Mouse (Mus musculus): ENCODE results near the gene Rimbp3. TPM values are rescaled to one million over a fixed set of nuclear protein-coding genes. Genes with fewer than 3 reads are reported as not detected.
"Not testable (repeated sequence)": the region's sequence is repeated elsewhere in the genome, so short reads cannot be mapped to it uniquely, and the experiment has no call there.

Rimbp3 gene
- polyA plus RNA-seq (2016; fragmentation: Nextera tagmentation; extraction: Ambion mirVana) = 2.3 TPM in 2 replicates

DNA sequence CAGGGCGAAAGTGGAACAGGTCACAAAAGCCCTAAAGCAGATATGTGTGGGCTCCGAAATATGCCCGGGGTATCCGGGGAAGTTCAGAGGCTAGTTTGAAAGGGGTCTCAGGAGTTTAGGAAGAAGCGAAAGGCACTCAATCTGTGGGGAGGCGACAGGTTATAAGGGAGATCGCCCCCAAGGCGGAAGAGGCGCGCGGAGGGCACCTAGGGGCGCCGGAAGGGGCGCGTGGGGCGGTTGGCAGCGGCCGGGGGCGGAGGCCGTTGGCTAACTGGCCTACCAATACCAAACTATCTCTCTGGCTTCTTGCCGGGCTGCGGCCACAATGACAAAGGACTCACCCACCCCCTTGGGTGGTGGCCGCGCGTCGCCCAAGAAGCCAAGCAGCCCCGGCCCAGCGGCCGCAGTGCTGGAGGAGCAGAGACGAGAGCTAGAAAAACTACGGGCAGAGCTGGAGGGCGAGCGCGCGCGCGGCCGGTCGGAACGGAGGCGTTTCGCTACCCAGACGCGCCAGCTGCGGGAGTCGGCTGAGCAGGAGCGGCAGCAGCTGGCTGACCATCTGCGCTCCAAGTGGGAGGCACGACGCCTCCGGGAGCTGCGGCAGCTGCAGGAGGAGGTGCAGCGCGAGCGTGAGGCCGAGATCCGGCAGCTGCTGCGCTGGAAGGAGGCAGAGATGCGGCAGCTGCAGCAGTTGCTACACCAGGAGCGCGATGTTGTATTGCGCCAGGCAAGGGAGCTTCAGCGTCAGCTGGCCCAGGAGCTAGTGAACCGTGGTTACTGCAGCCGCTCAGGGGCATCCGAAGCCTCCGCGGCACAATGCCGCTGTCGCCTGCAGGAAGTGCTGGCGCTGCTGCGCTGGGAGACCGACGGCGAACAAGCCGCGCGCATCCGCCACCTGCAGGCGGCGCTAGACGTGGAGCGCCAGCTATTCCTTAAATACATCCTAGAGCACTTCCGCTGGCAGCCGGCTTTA lies at the start of gene Rimbp3:
Rimbp3 (plus strand) TSS at position 215 of the 973 bp plus-strand sequence.
- Histone ChIP-seq H3K9ac (replicated peaks) (peak within 1 kb of the TSS; percentile 65), H3K27ac (replicated peaks) (peak within 1 kb of the TSS; percentile 94), H3K36me3 (no peaks in the 10 kb centered on the region), H3K27me3 (peaks cover 33% of the 10 kb centered on the region), H3K9me3 (no peaks in the 10 kb centered on the region), H3K4me1 (peaks cover 16% of the 10 kb centered on the region), H3K4me3 (peak within 1 kb of the TSS; percentile 55), H3K4me2 (replicated peaks) (peak within 1 kb of the TSS; percentile 80)
- ATAC-seq (ENCODE audit: low FRiP score, low read depth) = peak; percentile 88
- under 1% methylated on average over 84 of the region's 85 CpGs for WGBS

DNA sequence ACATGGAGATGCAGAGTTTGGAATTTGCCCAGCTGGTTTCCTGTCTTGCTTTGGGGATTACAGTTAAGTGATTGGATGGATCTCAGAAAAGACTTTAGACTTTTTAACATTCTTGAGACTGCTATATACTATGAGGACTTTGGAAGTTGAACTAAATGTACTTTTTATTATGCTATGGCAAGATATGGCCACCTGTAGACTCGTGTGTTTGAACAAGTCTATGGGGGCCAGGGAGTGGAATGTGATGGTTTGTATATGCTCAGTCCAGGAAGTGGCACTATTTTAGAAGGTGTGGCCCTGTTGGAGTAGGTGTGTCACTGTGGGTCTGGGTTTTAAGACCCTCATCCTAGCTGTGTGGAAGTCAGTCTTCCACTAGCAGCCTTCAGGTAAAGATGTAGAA lies 42.9 kb upstream of the Rimbp3 start:
- ATAC-seq (ENCODE audit: low FRiP score, low read depth); H3K9me3 ChIP-seq; H3K27ac ChIP-seq (replicated peaks); H3K4me3 ChIP-seq; H3K4me1 ChIP-seq; H3K27me3 ChIP-seq; H3K9ac ChIP-seq (replicated peaks); H3K4me2 ChIP-seq (replicated peaks): not testable (repeated sequence)
- WGBS = 95% methylated on average over 1 of the region's 1 CpGs
- peaks cover 37% of the 10 kb centered on the region for H3K36me3 ChIP-seq

DNA sequence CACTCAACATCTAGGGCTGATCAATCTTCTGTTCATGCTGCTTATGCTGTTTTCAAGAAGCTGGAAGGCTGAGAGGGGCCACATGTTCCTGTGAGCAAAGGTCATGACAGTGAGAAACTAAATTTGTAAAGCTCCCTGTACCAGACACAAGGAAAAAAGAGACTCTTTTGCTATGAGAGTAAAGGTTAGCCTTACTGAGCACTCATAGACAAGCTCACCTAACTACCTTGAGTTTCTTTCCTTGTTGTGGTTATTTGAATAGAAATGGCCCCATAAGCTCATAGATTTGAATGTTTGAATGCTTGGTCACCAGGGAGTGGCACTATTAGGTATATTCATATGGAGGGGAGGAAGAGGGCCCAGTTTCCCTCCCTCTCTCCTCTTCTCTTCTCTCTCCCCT lies 41.2 kb upstream of the Rimbp3 start:
- Histone ChIP-seq H3K4me2 (replicated peaks) (no peak overlapping the region), H3K27me3 (no peaks in the 10 kb centered on the region), H3K9me3 (no peaks in the 10 kb centered on the region), H3K4me3 (no peak overlapping the region), H3K27ac (replicated peaks) (no peak overlapping the region), H3K4me1 (no peaks in the 10 kb centered on the region), H3K9ac (replicated peaks) (no peak overlapping the region), H3K36me3 (peaks cover 46% of the 10 kb centered on the region)
- no peak for ATAC-seq (ENCODE audit: low FRiP score, low read depth)

DNA sequence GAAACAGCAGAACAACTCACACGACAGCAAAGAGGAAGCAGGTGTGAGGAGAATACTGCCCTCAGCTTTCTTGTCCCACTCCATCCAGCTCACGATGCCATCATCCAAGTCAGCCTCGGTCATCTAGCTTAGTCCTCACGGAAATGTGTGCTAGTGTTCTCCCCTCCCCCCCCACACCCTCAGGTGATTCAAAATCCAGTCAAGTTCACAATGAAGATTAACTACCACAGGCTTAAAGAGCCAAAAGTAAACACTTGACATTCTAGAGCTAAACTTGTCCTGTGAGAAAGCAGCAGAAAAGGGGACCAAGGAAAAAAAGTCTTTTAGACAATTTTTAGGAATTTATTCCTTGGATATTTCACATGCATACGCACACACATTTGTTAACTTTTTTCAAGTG lies 40.4 kb upstream of the Rimbp3 start:
- H3K9me3 ChIP-seq = no peaks in the 10 kb centered on the region
- no peak overlapping the region for H3K4me2 ChIP-seq (replicated peaks)
- H3K4me1 ChIP-seq = no peaks in the 10 kb centered on the region
- no peak overlapping the region for H3K9ac ChIP-seq (replicated peaks)
- no peak for ATAC-seq (ENCODE audit: low FRiP score, low read depth)
- H3K36me3 ChIP-seq = peaks cover 49% of the 10 kb centered on the region
- H3K27ac ChIP-seq (replicated peaks) = no peak overlapping the region
- 90% methylated on average over 5 of the region's 5 CpGs for WGBS
- no peak overlapping the region for H3K4me3 ChIP-seq
- H3K27me3 ChIP-seq = no peaks in the 10 kb centered on the region

DNA sequence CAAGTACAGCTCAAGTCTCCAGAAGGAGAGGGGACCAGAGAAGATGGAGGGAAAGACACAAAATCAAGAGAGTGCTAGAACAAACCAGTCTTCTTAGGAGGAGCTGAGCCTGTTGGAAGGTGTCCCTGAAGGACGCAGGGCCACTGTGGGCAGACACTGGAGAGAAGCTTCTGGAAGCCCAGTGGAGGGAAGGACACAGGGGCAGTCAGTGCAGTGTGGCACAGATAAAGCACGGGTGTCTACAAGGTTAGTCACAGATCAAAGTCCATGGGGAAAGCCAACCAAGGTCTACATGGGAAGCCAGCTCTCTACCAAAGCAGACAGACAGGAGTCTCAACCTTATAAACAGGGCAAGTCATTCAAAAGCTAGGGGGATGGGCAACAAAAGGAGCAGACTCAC lies 32.6 kb upstream of the Rimbp3 start:
- Histone ChIP-seq H3K4me3 (no peak overlapping the region), H3K9me3 (no peaks in the 10 kb centered on the region), H3K4me2 (replicated peaks) (no peak overlapping the region), H3K27ac (replicated peaks) (no peak overlapping the region), H3K36me3 (peaks cover 59% of the 10 kb centered on the region), H3K27me3 (no peaks in the 10 kb centered on the region), H3K4me1 (no peaks in the 10 kb centered on the region), H3K9ac (replicated peaks) (no peak overlapping the region)
- 90% methylated on average over 2 of the region's 2 CpGs for WGBS
- no peak for ATAC-seq (ENCODE audit: low FRiP score, low read depth)

DNA sequence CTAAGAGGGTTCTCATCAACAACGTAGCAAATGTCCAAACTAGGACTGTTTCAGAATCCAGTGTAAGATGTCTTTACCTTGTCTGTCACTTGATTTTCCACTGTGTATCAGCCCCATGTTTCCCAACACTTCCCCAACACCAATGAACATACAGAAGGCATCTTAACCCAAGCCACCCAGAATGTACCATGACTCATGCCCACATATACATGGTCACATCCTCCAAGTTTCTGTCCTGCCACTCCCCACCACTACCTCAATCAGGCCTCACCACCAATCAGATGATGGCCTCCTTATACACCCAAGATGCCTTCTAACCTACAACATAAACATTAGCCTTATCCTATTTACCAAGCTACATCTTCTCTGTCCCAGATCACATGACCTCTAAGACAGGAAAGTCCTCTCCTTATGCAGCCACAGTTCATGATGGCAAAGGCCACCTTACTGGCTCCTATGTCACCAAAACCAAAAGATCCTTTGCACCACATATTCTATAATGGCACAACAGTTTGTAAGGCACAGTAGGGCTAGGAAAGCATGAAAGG lies 30.7 kb upstream of the Rimbp3 start:
- no peak for ATAC-seq (ENCODE audit: low FRiP score, low read depth)
- Histone ChIP-seq H3K4me3 (no peak overlapping the region), H3K9me3 (no peaks in the 10 kb centered on the region), H3K4me2 (replicated peaks) (no peak overlapping the region), H3K27me3 (no peaks in the 10 kb centered on the region), H3K9ac (replicated peaks) (no peak overlapping the region), H3K36me3 (peaks cover 43% of the 10 kb centered on the region), H3K4me1 (peaks cover 3% of the 10 kb centered on the region; the same call in 1 of the 2 replicates), H3K27ac (replicated peaks) (no peak overlapping the region)
- 100% methylated on average over 1 of the region's 1 CpGs for WGBS

DNA sequence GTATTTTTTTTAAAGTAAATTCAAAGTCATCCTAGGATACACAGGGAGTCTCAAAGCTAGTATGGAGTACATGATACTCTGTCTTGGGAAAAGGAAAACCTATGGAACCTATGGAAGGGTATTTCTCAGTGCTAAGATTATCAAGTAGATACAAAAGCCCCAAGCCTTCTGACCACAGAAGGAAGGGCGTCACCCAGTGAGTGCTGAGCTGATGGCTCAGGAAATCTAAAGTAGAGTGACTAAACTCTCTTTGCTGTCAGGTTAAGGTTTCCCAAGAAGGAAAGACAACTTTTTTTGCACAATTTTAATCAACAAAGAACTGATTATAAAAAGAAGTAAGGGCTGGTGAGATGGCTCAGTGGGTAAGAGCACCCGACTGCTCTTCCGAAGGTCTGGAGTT lies 28.7 kb upstream of the Rimbp3 start:
- Histone ChIP-seq H3K9me3 (no peaks in the 10 kb centered on the region), H3K9ac (replicated peaks) (no peak overlapping the region), H3K4me2 (replicated peaks) (no peak overlapping the region), H3K27me3 (no peaks in the 10 kb centered on the region), H3K27ac (replicated peaks) (no peak overlapping the region), H3K36me3 (peaks cover 26% of the 10 kb centered on the region), H3K4me1 (peaks cover 3% of the 10 kb centered on the region; the same call in 1 of the 2 replicates), H3K4me3 (no peak overlapping the region)
- 94% methylated on average over 3 of the region's 3 CpGs for WGBS
- ATAC-seq (ENCODE audit: low FRiP score, low read depth) = no peak

DNA sequence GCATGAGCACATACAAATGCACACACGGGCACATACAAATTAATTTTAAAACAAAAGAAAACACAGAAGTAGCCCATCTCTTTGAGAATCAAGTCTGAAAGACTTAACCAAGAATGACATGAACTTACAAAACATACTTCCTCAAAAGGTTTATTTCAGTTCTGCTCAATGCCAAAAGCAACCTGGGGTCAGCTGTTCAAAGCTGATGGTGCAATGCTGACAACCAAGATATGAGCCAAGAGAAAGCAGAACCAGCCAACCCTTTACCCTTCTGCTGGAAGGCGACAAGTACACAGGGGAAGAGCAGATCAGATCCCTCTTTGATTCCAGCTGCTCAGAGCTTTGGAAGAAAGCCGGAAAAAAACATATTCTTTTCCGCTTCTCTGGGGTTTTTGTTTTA lies 27.0 kb upstream of the Rimbp3 start:
- H3K27ac ChIP-seq (replicated peaks) = no peak overlapping the region
- no peak for ATAC-seq (ENCODE audit: low FRiP score, low read depth)
- H3K4me1 ChIP-seq = peaks cover 3% of the 10 kb centered on the region; the same call in 1 of the 2 replicates
- no peaks in the 10 kb centered on the region for H3K27me3 ChIP-seq
- H3K36me3 ChIP-seq = peaks cover 24% of the 10 kb centered on the region; the same call in 1 of the 2 replicates
- no peak overlapping the region for H3K4me3 ChIP-seq
- 91% methylated on average over 4 of the region's 4 CpGs for WGBS
- H3K9me3 ChIP-seq = no peaks in the 10 kb centered on the region
- no peak overlapping the region for H3K9ac ChIP-seq (replicated peaks)
- no peak overlapping the region for H3K4me2 ChIP-seq (replicated peaks)

DNA sequence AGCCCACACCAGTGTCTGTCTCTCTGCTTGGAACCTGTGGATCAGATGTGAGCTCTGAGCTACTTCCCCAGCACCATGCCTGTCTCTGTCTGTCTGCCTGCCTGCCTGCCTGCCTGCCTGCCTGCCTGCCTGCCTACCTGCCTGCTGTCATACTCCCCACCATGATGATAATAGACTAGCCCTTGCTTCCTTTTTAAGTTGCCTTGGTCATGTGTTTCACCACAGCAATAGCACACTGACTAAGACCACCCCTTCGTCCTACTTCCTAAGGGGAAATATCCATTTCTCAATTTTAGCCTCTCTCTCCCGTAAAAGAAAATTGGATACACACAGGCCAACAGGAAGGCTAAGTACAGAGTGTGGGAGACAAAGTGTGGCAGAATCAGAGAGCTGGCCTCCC lies 26.3 kb upstream of the Rimbp3 start:
- Histone ChIP-seq H3K4me3 (no peak overlapping the region), H3K4me1 (peaks cover 3% of the 10 kb centered on the region; the same call in 1 of the 2 replicates), H3K9me3 (no peaks in the 10 kb centered on the region), H3K4me2 (replicated peaks) (no peak overlapping the region), H3K9ac (replicated peaks) (no peak overlapping the region), H3K36me3 (peaks cover 26% of the 10 kb centered on the region), H3K27ac (replicated peaks) (no peak overlapping the region), H3K27me3 (no peaks in the 10 kb centered on the region)
- 91% methylated on average over 2 of the region's 2 CpGs for WGBS
- no peak for ATAC-seq (ENCODE audit: low FRiP score, low read depth)

DNA sequence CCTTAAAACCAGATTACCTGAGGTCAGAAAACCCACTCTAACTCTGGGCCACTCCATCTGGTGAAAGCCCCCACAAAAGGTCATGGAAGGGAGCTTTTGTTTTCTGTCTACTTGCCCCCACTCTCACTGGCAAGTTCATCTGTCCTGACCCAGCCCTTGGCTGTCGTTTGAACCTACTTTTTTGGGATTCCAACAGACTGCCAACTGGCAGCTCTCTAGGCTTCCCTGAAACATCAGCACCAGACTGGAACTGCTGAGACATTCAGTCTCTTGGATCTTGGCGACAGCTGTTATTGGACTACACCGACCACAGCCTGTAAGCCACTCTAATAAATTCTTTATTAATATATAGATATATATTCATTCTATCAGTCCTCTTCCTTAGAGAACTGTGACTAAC lies 25.4 kb upstream of the Rimbp3 start:
- Histone ChIP-seq H3K9me3 (no peaks in the 10 kb centered on the region), H3K27ac (replicated peaks) (no peak overlapping the region), H3K27me3 (no peaks in the 10 kb centered on the region), H3K4me1 (peaks cover 3% of the 10 kb centered on the region; the same call in 1 of the 2 replicates), H3K4me3 (no peak overlapping the region), H3K4me2 (replicated peaks) (no peak overlapping the region), H3K36me3 (peaks cover 26% of the 10 kb centered on the region), H3K9ac (replicated peaks) (no peak overlapping the region)
- 94% methylated on average over 3 of the region's 3 CpGs for WGBS
- no peak for ATAC-seq (ENCODE audit: low FRiP score, low read depth)

DNA sequence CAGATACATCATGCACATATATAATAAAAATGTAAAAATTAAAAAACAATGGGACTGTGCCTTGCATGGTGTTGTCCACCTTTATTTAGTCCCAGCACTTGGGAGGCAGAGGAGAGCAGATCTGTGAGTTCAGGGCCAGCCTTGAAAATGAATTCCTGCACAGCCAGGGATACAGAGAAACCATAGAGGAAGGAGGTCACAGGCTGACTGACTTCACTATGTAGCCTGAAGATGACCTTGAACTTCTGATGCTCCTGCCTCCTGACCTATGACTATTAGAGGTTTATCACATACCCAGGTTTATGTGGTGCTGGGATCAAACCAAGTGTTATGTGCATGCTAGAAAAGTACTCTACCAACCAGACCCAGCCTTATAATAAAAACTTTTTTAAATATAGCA lies 22.9 kb upstream of the Rimbp3 start:
- Histone ChIP-seq H3K27me3 (no peaks in the 10 kb centered on the region), H3K9me3 (no peaks in the 10 kb centered on the region), H3K4me2 (replicated peaks) (no peak overlapping the region), H3K4me1 (peaks cover 3% of the 10 kb centered on the region; the same call in 1 of the 2 replicates), H3K4me3 (no peak overlapping the region), H3K27ac (replicated peaks) (no peak overlapping the region), H3K36me3 (peaks cover 23% of the 10 kb centered on the region), H3K9ac (replicated peaks) (no peak overlapping the region)
- ATAC-seq (ENCODE audit: low FRiP score, low read depth) = no peak

DNA sequence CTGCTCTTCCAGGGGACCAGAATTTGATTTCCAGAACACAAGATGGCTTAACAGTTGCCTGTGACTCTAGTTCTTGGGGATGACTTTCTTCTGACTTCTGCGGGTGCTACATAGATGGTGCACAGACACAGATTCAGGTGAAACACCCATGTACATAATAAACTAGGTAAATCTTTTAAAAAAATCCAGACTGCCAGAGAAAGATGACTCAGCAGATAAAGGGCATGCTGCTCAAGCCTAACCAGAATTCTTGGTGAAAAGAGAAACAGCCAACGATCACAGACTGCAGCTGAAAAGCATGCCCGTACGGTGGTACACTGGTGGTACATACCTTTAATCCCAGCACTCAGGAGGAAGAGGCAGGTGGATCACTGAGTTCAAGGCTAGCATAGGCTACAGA lies 14.6 kb upstream of the Rimbp3 start:
- Histone ChIP-seq H3K4me1 (no peaks in the 10 kb centered on the region), H3K27me3 (no peaks in the 10 kb centered on the region), H3K27ac (replicated peaks) (no peak overlapping the region), H3K9ac (replicated peaks) (no peak overlapping the region), H3K4me3 (no peak overlapping the region), H3K4me2 (replicated peaks) (no peak overlapping the region), H3K9me3 (no peaks in the 10 kb centered on the region), H3K36me3 (peaks cover 22% of the 10 kb centered on the region)
- WGBS = 98% methylated on average over 4 of the region's 4 CpGs
- ATAC-seq (ENCODE audit: low FRiP score, low read depth) = no peak

Data from midbrain, embryonic 12.5 days (tissue).